Mouse (Mus musculus): ENCODE results near the gene Gm16253. TPM values are rescaled to one million over a fixed set of nuclear protein-coding genes. Genes with fewer than 3 reads are reported as not detected.
"Not testable (repeated sequence)": the region's sequence is repeated elsewhere in the genome, so short reads cannot be mapped to it uniquely, and the experiment has no call there.

Gene Gm16253
- total RNA-seq, 2 experiments from 2014 or later = not detected

DNA sequence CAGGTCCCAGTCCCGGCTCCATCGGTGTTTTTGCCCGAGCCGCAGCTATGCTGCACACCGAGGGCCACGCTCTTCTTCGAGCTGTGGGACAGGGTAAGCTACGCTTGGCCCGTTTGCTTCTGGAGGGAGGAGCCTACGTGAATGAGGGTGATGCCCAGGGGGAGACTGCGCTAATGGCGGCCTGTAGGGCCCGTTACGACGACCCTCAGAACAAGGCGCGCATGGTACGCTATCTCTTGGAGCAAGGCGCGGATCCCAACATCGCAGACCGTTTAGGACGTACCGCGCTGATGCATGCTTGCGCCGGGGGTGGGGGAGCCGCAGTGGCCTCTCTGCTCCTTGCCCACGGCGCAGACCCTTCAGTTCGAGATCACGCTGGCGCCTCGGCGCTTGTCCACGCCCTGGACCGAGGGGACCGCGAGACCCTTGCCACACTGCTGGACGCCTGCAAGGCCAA lies 20.7 kb downstream of the Gm16253 start:
- DNase-seq (ENCODE audit: low spot score in 2 of 2) = no peak

DNA sequence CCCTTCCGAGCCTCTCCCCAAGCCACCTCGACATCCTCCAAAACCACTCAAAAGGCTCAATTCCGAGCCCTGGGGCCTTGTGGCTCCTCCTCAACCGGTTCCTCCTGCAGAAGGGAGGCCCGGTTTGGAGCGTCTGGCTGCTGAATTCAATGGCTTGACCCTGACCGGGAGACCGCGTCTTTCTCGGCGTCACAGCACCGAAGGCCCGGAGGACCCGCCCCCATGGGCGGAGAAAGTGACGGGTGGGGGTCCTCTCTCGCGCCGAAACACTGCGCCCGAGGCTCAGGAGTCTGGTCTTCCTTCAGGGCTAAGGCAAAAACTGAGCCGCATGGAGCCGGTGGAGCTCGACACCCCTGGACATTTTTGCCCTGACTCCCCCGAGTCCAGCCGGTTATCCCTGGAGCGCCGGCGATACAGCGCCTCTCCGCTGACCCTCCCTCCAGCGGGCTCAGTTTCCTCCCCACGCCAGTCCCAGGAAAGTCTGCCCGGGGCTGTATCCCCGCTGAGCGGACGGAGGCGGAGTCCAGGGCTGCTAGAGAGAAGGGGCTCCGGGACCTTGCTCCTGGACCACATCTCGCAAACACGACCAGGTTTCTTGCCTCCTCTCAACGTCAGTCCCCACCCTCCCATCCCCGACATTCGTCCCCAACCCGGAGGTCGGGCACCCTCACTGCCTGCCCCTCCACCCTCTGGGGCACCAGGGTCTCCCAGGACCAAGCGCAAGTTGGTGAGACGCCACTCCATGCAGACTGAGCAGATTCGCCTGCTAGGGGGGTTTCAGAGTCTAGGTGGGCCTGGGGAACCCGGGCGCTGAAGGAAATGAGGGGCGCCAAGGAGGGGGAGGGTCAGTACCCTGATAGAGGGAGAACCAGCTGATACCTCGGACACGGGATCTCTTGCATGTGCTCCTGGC lies 21.6 kb downstream of the Gm16253 start:
- DNase-seq (ENCODE audit: low spot score in 2 of 2) = peak in 1 of 2 experiments; percentile 40

DNA sequence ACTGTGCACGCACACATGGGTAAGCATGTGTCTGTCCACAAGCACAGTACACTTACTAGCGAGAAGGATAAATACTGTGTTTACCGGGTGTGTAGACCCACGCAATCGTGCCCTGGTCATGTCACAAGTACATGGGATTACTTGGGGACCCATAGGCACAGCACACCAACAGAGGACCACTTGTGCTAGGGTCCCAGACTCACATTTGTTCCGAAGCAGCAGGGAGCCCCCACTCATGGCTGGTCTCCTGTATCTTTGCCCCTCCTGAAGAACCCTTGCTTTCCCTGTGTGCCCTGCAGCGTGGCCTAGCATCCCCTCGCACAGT lies 22.2 kb downstream of the Gm16253 start:
- no peak for DNase-seq (ENCODE audit: low spot score in 2 of 2)

DNA sequence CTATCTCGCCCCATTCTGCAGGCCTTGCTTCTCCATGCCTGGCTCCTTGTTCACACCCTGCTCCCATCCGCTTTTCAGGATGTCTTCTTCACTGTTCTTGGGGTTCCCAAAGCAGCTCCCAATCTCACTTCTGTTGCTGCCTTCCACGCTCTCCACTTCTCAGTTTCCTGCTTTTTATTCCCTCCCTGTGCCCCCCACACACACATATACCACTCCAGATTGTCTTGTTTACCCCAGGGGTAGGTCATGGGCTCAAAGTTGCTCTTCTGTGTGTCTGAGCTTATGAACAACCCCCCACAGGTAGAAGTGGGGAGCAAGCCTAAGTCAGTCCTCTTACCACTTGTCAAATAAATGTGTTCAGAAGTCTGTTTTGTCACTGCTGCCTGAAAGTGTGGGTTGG lies 22.6 kb downstream of the Gm16253 start:
- DNase-seq (ENCODE audit: low spot score in 2 of 2) = no peak

DNA sequence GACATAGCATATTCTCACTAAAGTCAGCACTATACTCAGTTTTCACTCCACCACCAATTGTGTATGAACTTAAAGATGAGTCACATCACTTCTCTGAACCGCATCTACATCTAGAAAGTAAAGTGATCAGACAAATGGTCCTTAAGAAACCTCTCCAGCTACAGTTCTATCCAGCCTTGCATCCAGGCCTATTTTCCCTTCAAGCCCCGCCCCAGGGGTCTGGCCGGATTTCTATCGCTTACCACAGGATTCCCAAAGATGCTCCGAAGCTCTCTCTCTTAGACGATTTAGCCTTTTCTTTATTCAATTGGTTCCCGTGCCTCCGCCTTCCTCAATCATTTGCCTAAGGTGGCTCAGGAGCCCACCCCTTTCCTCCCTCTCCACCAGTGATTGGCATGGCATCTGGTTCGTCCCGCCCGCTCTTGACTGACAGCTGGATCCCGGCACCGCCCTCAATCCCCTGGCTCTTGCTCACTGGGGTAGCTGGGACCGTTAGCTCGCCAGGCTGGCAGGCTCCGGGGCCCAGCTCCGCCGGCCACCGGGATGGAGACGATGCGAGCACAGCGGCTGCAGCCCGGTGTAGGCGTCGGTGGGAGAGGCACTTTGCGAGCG lies 24.0 kb downstream of the Gm16253 start, which contains the start of gene Lix1l:
TSS of gene Lix1l (plus strand) at position 511 of the 612 bp plus-strand sequence.
- DNase-seq (ENCODE audit: low spot score in 2 of 2) = peak; percentile 66 to 84

DNA sequence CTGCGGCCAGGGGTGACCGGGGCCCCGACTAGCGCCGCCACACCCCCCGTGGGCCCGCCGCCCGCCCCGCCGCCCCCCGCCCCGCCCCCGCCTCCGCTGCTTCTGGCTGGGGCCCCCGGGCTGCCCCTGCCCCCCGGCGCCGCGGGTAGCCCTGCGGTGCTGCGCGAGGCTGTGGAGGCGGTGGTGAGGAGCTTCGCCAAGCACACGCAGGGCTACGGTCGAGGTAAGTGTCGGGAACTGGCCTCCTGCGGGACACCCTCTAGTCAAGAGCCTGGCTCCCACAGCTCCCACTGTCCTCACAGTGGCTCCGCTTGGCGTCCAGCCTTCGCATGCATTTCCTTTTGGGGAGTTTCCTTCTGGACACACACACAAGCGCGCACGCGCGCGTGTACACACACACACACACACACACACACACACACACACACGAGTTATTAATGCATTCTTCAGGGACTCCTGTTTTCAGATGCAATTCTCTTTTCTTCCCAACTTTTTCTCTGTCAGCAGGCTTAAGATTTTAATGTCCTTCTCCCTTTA lies 24.5 kb downstream of the Gm16253 start:
- DNase-seq (ENCODE audit: low spot score in 2 of 2) = peak in 1 of 2 experiments; percentile 50

DNA sequence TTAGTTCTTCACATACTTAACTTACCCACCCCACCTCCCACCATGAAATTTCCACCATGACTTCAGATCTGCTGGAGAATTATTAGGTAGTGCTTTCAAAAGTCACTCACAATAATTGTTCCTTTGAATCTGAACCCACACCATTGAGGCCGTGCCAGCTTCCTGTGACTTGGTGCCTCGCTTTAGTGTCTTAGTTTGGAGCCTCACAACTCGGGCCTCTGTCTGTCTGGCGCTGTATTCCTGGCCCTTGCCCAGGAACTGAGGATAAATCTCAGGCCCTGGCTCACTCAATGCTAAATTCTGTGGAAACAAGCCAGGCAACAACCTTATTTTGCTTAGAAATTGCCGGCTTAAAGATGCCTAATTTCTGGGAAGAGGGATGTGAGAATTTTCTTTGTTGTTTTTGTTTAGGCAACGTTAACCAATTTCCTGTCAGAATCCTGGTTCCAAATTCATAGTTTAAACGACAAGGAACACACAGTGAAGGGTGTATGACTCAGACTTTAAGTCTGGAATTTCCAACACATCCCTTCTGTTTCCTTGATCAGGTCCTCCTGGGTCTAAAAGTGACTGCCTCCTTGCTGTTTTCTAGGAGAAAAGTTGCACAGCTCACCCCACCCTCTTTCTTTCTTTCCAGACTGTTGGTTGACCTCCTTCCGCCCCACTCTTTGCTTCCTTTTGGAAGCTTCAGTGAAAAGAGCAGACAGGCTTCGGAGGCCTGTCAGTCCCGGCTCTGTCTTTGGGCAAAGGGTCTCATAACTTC lies 25.3 kb downstream of the Gm16253 start:
- DNase-seq (ENCODE audit: low spot score in 2 of 2) = no peak

DNA sequence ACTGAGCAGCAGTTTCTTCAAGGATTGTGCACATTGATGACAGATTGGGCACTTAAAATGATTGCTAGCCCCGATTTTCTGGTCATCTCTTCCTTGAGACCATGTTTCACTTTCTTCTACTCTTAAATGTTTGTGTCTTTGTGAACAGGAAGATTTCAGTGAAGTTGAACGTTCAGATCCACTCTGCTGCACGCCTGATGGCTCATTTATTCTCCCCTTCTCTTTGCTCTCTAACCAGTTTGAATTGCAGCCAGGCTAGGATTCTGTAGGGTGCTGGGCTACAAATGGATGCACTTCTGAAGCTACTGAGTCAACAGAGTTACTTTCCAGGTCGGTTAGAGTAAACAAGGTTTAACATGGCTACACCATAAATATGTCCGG lies 25.9 kb downstream of the Gm16253 start:
- no peak for DNase-seq (ENCODE audit: low spot score in 2 of 2)

DNA sequence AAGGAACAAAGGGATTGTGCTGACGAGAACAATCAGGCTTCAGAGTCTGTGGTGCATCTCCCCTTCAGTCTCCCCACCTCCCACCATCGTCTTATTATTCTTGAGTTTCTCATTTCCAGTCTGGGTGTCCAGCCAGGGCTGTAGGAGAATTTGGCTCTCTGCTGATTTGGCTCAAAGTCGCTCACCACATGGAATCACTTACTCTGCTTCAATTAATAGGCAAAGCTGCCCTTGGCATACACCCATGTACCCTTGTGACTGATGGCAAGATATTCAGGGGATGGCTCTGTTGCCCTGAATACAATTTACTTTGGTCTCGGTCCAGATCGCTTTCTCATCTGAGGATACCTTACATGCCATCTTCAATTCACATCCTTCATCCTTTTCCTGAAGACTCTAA lies 26.5 kb downstream of the Gm16253 start:
- no peak for DNase-seq (ENCODE audit: low spot score in 2 of 2)

DNA sequence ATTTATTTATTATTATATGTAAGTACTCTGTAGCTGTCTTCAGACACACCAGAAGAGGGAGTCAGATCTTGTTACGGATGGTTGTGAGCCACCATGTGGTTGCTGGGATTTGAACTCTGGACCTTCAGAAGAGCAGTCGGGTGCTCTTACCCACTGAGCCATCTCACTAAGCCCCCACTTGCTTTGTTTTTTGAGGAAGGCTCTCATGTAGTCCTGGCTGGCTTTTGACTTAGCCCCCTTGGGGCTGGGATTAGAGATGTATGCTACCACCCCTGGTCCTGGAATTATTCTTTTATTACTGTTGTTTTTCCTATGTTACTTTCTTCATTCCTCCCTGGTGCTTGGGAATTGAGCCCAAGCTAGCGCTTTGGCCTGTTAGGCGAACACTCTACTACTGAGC lies 29.2 kb downstream of the Gm16253 start:
- not testable (repeated sequence) for DNase-seq (ENCODE audit: low spot score in 2 of 2)

DNA sequence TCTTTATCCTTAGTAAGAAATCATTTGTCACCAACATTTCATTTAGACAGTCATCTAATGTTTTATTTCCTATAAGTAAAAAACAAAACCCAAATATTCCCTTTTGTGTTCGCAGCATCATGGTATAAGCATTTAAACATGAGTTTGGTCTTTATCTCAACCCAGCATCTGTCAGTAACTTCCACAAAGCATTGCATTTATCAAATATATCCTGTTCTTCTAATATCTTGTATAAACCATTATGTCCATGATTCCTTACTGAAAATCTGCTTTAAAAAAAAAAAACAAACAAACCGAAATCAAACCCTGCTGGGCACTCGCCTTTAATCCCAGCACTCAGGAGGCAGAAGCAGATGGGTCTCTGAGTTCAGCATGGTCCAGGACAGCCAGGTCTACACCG lies 29.8 kb downstream of the Gm16253 start:
- no peak for DNase-seq (ENCODE audit: low spot score in 2 of 2)

DNA sequence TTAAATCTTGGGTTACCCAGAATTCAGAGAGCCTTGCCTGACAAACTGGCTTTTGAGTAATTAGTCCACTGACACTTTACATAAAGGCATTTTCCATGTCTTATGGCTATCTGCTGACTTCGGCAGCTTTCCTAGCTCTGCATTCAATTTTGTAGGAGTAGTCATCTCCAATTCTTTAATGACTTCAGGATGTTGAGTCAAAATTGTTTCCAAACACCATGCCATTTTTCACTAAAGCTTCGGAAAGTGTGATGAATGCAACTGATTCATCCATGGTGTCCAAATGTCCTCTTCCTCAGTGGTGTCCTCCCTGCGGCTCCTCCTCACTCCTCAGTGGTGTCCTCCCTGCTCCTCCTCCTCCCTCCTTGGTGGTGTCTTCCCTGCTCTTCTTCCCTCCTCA lies 41.2 kb downstream of the Gm16253 start:
- DNase-seq (ENCODE audit: low spot score in 2 of 2) = no peak

DNA sequence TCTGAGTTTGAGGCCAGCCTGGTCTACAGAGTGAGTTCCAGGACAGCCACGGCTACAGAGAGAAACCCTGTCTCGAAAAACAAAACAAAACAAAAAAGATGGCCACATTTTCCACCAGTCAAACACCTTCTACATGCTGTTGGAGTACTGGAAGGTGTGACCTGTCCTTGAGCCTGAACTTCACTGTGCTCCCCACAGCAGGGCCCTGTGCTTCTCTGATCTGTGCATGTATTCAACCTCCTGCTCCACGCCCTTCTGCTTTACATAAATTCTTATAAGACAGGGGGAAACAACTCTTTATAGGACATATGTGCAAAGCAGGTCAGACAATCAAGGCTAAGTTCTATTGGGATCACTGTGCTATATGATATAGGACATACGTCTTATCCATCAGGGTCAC lies 46.4 kb downstream of the Gm16253 start:
- no peak for DNase-seq (ENCODE audit: low spot score in 2 of 2)

DNA sequence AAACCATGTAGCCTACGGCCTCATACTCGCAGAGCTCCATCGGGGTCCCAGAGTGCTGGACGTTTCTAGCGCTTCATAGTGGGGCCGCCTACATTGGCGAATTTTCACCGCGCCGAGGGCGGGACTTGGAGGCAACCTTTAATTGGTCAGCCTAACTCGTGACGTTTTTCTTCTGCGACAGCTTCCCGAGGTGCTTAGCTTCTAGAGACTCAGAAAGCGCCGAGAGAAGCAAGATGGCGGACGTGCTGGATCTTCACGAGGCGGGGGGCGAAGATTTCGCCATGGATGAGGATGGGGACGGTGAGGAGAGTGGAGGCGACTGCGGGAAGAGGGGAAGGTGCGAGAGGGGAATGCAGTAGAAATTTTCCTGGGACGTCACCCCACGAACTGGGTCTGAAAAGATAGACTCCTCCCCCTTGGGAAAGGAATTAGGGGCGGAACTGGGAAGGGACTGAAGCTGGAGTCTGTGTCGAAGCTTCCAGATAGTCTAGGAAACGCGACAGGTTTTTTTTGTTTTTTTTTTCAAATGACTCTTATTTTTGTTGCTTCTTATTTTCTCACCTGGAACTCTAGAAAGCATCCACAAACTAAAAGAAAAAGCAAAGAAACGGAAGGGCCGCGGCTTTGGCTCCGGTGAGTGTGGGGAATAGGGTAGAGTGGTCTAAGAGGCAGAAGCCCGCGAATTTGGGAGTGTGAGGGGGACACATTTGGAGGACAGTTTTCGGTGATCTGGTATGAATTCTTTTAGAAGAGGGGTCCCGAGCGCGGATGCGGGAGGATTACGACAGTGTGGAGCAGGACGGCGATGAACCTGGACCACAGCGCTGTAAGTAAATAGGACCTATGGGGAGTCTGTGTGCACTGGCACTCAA lies 53.2 kb downstream of the Gm16253 start, which contains the start of gene Rbm8a:
TSS of gene Rbm8a (plus strand) at position 205 of the 872 bp plus-strand sequence.
- DNase-seq (ENCODE audit: low spot score in 2 of 2) = peak; percentile 79 to 92

Other genes starting within 250 kb of the Gm16253 start
- not detected for gene BC107364, start 124.7 kb upstream of the Gm16253 start, total RNA-seq (2021)
- 10 to 100 TPM in 1 of 2 experiments, 1 to 10 TPM in 1; 3.9 to 11.2 TPM for gene Hfe2, start 51.8 kb upstream of the Gm16253 start, total RNA-seq (2021)
- gene Txnip, start 19.0 kb upstream of the Gm16253 start, total RNA-seq (2021) = 100 to 1,000 TPM; 980 to 992 TPM
- gene Polr3gl, start 17.2 kb downstream of the Gm16253 start, total RNA-seq (2021) = 10 to 100 TPM; 37.6 to 37.8 TPM
- gene Ankrd34a, start 19.7 kb downstream of the Gm16253 start, total RNA-seq (2021) = 1 to 10 TPM in 1 of 2 experiments, under 1 TPM in 1; 0.59 to 1.5 TPM
- gene Lix1l, start 24.2 kb downstream of the Gm16253 start, total RNA-seq (2021) = 10 to 100 TPM; 66.3 to 69.1 TPM
- gene Rbm8a, start 52.9 kb downstream of the Gm16253 start, total RNA-seq (2021) = 10 to 100 TPM; 84.0 to 93.4 TPM
- gene Pex11b, start 58.4 kb downstream of the Gm16253 start, total RNA-seq (2021) = 10 to 100 TPM; 53.7 to 61.7 TPM
- gene Gm42957, start 58.5 kb downstream of the Gm16253 start, total RNA-seq (2021) = under 1 TPM; 0.23 to 0.25 TPM
- 1 to 10 TPM; 2.4 TPM for gene Itga10, start 68.6 kb downstream of the Gm16253 start, total RNA-seq (2021)
- 1 to 10 TPM; 2.7 to 3.3 TPM for gene Ankrd35, start 93.1 kb downstream of the Gm16253 start, total RNA-seq (2021)
- 10 to 100 TPM; 50.1 to 55.1 TPM for gene Pias3, start 119.4 kb downstream of the Gm16253 start, total RNA-seq (2021)
- 1 to 10 TPM; 2.7 to 3.6 TPM for gene Nudt17, start 131.6 kb downstream of the Gm16253 start, total RNA-seq (2021)
- gene Polr3c, start 150.6 kb downstream of the Gm16253 start, total RNA-seq (2021) = 10 to 100 TPM; 39.5 to 43.4 TPM
- gene Rnf115, start 150.7 kb downstream of the Gm16253 start, total RNA-seq (2021) = 10 to 100 TPM; 37.0 to 39.7 TPM

Data from adrenal gland, postnatal 4 days (tissue).